Mouse (Mus musculus): ENCODE results near the gene Adarb1. TPM values are rescaled to one million over a fixed set of nuclear protein-coding genes. Genes with fewer than 3 reads are reported as not detected.
A peak's percentile ranks its signal among the peaks of the same experiment; 100 is the strongest.

The Adarb1 gene
- total RNA-seq (2014; fragmentation: Nextera tagmentation) (0.28 TPM in 1 of 2 replicates, not detected in the other), total RNA-seq (2017) (1.1 and 3.9 TPM in 2 replicates)

- peak; percentile 95 for ATAC-seq (replicated peaks; ENCODE audit: low FRiP score, low TSS enrichment, poor library complexity, severe bottlenecking)
These were observed at the start of gene Adarb1 for GRCm38 (mm10) chr10:77418138-77418537. Gene Adarb1, minus strand, starts transcription at chr10:77418270.

- ATAC-seq (replicated peaks; ENCODE audit: low FRiP score, low TSS enrichment, poor library complexity, severe bottlenecking) = no peak
These were observed 49.3 kb upstream of the Adarb1 start for GRCm38 (mm10) chr10:77467407-77467806.

GRCm38 (mm10) chr10:77465902-77466301 lies 47.8 kb upstream of the Adarb1 start:
- ATAC-seq (replicated peaks; ENCODE audit: low FRiP score, low TSS enrichment, poor library complexity, severe bottlenecking) = no peak

- no peak for ATAC-seq (replicated peaks; ENCODE audit: low FRiP score, low TSS enrichment, poor library complexity, severe bottlenecking)
These were observed 46.3 kb upstream of the Adarb1 start for GRCm38 (mm10) chr10:77464181-77464936.

GRCm38 (mm10) chr10:77461161-77461560 lies 43.1 kb upstream of the Adarb1 start:
- no peak for ATAC-seq (replicated peaks; ENCODE audit: low FRiP score, low TSS enrichment, poor library complexity, severe bottlenecking)

- no peak for ATAC-seq (replicated peaks; ENCODE audit: low FRiP score, low TSS enrichment, poor library complexity, severe bottlenecking)
These were observed 39.6 kb upstream of the Adarb1 start for GRCm38 (mm10) chr10:77457701-77458100.

- ATAC-seq (replicated peaks; ENCODE audit: low FRiP score, low TSS enrichment, poor library complexity, severe bottlenecking) = no peak
These were observed 38.4 kb upstream of the Adarb1 start for GRCm38 (mm10) chr10:77456507-77456906.

GRCm38 (mm10) chr10:77455251-77456010 lies 37.4 kb upstream of the Adarb1 start:
- no peak for ATAC-seq (replicated peaks; ENCODE audit: low FRiP score, low TSS enrichment, poor library complexity, severe bottlenecking)

- ATAC-seq (replicated peaks; ENCODE audit: low FRiP score, low TSS enrichment, poor library complexity, severe bottlenecking) = no peak
These were observed 36.7 kb upstream of the Adarb1 start for GRCm38 (mm10) chr10:77454795-77455194.

GRCm38 (mm10) chr10:77451822-77452221 lies 33.8 kb upstream of the Adarb1 start:
- ATAC-seq (replicated peaks; ENCODE audit: low FRiP score, low TSS enrichment, poor library complexity, severe bottlenecking) = no peak

GRCm38 (mm10) chr10:77450159-77450464 lies 32.0 kb upstream of the Adarb1 start:
- ATAC-seq (replicated peaks; ENCODE audit: low FRiP score, low TSS enrichment, poor library complexity, severe bottlenecking) = no peak

GRCm38 (mm10) chr10:77449315-77450158 lies 31.5 kb upstream of the Adarb1 start:
- ATAC-seq (replicated peaks; ENCODE audit: low FRiP score, low TSS enrichment, poor library complexity, severe bottlenecking) = peak; percentile 47; the same call in 1 of the 2 replicates

GRCm38 (mm10) chr10:77448698-77449247 lies 30.7 kb upstream of the Adarb1 start:
- no peak for ATAC-seq (replicated peaks; ENCODE audit: low FRiP score, low TSS enrichment, poor library complexity, severe bottlenecking)

GRCm38 (mm10) chr10:77448209-77448608 lies 30.1 kb upstream of the Adarb1 start:
- ATAC-seq (replicated peaks; ENCODE audit: low FRiP score, low TSS enrichment, poor library complexity, severe bottlenecking) = no peak

- ATAC-seq (replicated peaks; ENCODE audit: low FRiP score, low TSS enrichment, poor library complexity, severe bottlenecking) = no peak
These were observed 29.7 kb upstream of the Adarb1 start for GRCm38 (mm10) chr10:77447755-77448154.

- no peak for ATAC-seq (replicated peaks; ENCODE audit: low FRiP score, low TSS enrichment, poor library complexity, severe bottlenecking)
These were observed 24.2 kb upstream of the Adarb1 start for GRCm38 (mm10) chr10:77442250-77442649.

GRCm38 (mm10) chr10:77441812-77442211 lies 23.7 kb upstream of the Adarb1 start:
- ATAC-seq (replicated peaks; ENCODE audit: low FRiP score, low TSS enrichment, poor library complexity, severe bottlenecking) = no peak

GRCm38 (mm10) chr10:77440841-77441755 lies 23.0 kb upstream of the Adarb1 start:
- ATAC-seq (replicated peaks; ENCODE audit: low FRiP score, low TSS enrichment, poor library complexity, severe bottlenecking) = no peak

- no peak for ATAC-seq (replicated peaks; ENCODE audit: low FRiP score, low TSS enrichment, poor library complexity, severe bottlenecking)
These were observed 22.2 kb upstream of the Adarb1 start for GRCm38 (mm10) chr10:77440286-77440685.

Measured in megakaryocyte-erythroid progenitor cell, adult 5-6 weeks (primary cell).